Mouse (Mus musculus): ENCODE measurements at regions not wholly inside any gene's neighbourhood (a gene's known extent, or its start where the extent isn't known, plus 50 kb on each side); places are given as distances from the start of the nearest gene placed in this dataset.

GRCm38 (mm10) chr14:36756056-36756455 is 212.5 kb downstream of the Ccser2 start:
- TF ChIP-seq EP300 (IDR thresholded peaks at IDR 0.05; ENCODE audit: low read depth) = no peak
- TF ChIP-seq CTCF (IDR thresholded peaks at IDR 0.05; ENCODE audit: low read depth) = no peak
